Mouse (Mus musculus): Measurements from ENCODE around the gene Krt87. TPM values are rescaled to one million over a fixed set of nuclear protein-coding genes. Genes with fewer than 3 reads are reported as not detected.

Krt87 gene
- total RNA-seq, 2 experiments from 2014 or later, result not detected

DNA sequence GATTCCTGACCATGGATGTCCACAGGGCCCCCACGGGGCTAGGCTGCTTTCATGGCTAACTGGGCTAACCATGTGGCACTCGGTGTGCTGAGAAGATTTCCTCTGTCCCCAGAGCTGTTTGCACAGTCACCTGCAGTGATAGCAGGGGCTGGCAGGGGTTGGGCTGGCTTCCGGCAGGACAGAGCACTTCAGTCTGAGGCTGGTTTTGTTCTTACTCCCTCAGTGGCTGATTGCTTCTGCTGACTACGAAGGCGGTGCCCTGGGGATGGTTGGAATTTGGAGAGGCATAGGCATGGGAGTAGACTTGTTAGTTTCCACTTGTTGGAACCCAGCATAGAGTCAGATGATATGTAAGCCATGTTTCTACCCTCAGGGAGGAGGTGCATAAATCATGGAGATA lies 13.7 kb downstream of the Krt87 start:
- DNase-seq (ENCODE audit: low spot score in 2 of 2), result no peak
- intact Hi-C loops (cut with DNase I), result no loop called here

DNA sequence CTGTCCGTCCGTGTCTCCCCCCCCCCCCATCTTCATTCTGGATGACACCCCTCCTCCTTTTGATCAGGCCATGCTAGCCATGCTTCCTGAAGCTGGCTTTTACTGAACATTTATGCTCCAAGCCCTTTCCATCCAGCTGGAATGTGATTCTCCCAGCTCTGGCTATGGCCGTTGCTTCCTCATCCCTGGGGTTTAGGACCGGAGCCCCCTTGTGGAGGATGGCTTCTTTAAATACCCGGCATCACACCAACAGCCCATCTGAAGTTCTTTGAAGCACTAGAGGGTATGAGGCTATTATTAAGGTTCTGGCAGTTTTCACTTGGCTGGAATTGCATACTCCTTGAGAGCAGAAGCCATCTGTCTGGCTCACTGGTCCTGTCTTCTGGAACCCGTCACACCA lies 17.7 kb downstream of the Krt87 start:
- DNase-seq (ENCODE audit: low spot score in 2 of 2), result no peak
- intact Hi-C loops (cut with DNase I), result no loop called here

DNA sequence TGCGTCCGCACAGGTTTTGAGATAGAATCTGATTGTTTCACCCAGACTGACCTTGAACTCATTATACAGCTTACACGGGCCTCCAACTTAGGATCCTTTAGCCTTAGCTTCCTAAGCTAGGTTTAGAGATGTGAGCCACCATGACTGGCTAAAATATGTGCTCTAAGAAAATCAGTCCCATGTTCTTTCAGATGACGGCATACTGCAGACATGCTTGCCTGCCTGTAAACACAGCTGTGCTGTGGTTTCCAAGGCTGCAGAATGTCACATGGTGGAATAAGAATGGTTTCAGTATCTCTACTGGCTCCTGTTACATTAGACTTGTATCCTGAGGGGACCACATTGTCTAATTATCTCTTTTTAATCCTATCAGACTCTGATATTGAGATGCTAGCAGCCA lies 19.7 kb downstream of the Krt87 start:
- peak in 1 of 2 experiments; percentile 24 for DNase-seq (ENCODE audit: low spot score in 2 of 2)
- intact Hi-C loops (cut with DNase I), result no loop called here

DNA sequence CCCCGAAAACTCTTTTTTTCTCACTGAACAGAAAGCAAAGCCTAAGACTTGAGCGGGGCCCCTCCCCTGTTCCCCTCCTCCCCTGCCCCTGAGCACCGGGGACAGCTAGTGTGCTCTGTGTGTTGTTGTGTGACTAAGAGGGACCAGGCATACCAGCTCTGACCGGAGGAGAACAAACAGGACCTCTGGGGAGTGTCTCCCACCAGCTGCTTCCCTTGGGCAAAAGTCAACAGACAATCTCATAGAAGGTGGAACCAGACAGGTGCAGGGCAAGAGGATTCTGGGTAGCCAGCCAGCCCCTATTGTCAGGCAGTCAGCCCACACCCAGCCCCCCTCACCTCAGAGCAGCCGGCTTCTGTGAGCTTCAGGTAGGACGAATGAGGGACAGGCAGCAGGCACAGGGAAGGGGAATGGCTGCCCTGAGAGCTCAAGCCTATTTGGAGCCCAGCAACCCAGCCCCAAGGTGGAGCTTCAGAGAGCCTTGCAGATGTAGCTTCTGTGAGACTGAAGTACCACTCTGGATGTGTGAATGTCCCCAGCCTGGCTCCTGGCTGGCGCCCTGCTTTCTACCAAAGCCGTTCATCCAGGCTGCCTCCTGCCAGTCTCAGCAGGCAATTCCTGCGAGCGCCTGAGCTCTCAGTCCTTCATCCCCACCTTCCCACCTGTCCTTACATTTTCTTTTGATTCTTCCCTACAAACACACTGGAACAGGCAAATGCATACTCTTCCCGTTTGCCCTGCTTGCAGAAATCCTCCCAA lies 23.6 kb downstream of the Krt87 start:
- intact Hi-C loops (cut with DNase I), result no loop called here
- no peak for DNase-seq (ENCODE audit: low spot score in 2 of 2)

DNA sequence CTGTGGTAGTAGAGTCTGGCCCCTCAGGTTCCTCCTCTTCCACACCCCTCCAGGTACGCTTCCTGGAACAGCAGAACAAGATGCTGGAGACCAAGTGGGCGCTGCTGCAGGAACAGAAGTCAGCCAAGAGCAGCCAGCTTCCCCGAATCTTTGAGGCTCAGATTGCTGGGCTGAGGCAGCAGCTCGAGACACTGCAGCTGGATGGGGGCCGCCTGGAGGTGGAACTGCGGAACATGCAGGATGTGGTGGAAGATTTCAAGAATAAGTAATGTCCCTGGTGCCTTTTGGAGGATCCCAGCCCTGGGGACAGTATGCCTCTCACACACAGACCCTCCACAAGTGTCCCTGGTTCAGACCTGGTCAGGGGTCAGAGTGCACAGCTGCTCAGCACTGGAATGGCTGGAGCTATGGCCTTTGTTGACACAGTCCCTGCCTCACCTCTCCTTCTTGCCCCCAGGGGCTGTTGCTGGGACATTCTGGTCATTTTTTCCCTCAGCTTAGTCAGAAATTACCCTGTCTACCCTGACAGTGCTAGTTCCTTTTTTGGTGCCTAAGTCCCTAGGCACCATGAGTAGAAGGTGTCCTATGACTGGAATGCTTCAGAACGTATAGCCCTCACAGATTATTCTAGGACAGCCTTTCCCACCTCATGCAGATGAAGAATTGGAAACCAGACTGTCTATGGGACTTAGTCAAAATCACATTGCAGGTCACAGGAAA lies 24.5 kb downstream of the Krt87 start:
- peak in 1 of 2 experiments; percentile 14 for DNase-seq (ENCODE audit: low spot score in 2 of 2)
- intact Hi-C loops (cut with DNase I), result no loop called here

DNA sequence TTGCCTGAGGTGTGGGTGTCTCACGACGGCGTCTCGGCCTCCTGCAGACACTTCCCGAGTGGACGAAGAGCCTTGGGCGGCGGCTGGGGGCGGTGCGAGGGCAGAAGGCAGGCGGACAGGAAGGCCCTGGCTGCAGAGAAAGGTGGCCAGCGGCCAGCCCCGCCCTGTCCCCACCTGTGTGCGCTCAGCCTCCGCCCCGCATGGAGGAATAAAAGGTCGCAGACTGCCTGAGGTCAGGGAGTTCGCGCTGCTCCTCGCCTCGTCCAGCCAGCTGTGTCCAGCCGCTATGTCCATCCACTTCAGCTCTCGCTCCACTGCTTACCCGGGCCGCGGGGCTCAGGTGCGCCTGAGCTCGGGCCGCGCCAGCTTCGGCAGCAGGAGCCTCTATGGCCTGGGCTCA lies 26.4 kb downstream of the Krt87 start:
- intact Hi-C loops (cut with DNase I), result no loop called here
- DNase-seq (ENCODE audit: low spot score in 2 of 2), result no peak

DNA sequence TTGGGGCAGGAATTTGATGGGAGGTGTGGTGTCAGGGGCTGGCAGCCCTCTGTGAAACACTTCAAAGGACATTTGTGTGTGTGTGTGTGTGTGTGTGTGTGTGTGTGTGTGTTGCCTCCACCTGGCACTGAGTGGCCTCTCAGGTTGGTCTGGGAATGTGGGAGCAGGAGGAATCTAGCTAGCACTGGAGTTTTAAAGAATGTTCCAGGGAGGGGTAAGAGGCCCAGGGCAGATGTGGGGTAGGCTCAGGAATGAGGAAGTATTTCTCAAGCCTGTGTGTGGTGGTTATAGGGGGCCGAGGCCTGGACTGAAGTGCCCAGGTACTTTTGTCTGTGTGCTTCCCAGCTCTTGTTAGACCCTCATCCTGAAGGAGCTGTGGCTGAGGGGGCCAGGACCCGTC lies 27.8 kb downstream of the Krt87 start, which contains the start of gene Krt7:
Gene Krt7 (plus strand): TSS at position 269 of the 400 bp plus-strand sequence.
- DNase-seq (ENCODE audit: low spot score in 2 of 2), result no peak
- intact Hi-C loops (cut with DNase I), result no loop called here

DNA sequence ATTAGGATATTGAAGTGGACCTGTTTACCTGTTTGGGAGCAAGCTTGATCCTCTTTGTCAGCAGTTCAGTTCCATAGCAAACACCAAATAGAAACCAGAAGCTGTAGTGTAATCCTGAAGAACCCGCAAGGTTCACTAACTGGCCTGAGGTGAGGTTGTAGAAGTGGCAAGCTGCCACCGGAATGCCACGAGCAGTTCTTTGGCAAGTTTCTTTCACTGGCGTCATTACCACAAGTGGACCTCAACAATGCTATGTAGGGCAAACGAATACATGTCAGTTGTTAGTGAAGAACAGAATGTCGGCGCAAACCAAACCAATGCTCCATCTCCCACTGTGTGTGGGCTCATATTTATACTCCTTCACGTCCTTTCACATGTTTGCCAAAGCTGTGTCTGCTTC lies 40.3 kb downstream of the Krt87 start:
- intact Hi-C loops (cut with DNase I), result no loop called here
- DNase-seq (ENCODE audit: low spot score in 2 of 2), result no peak

DNA sequence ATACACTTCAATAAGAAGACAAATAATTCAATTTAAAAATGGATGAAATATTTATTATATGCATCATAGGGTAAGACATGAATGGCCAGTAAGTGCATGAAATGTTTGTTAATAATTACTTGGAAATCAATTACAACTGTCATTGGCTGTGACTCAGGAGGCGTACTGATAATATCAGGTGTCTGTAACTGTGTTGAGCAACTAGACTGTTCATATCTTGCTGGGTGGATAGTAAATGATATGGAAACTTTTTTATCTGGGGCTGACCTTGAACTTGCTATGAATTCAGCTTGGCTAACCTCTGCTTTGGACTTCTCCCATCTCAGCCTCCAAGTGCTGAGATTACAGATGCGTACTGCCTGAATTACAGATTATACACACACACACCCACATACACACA lies 40.9 kb downstream of the Krt87 start:
- DNase-seq (ENCODE audit: low spot score in 2 of 2), result no peak

DNA sequence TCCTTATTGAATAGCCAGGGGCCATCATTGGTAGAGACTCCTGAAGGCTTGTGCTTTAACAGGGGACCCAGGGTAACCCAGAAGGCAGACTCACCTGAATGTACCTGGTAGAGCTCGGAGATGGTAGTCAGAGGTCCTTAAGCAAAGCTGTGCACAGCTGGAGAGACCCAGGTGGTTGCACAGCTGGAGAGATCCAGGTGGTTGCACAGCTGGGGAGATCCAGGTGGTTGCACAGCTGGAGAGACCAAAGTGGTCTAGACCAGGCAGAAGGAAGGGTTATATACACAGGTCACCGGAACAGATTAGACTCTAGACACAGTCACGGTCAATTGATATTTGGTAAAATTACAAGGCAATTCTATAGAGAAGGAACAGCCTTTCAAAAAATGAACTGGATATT lies 41.7 kb downstream of the Krt87 start:
- intact Hi-C loops (cut with DNase I), result no loop called here
- no peak for DNase-seq (ENCODE audit: low spot score in 2 of 2)

More for the DNA sequence above, 40.9 kb downstream of the Krt87 start:
- intact Hi-C loops (cut with DNase I), result no loop called here

DNA sequence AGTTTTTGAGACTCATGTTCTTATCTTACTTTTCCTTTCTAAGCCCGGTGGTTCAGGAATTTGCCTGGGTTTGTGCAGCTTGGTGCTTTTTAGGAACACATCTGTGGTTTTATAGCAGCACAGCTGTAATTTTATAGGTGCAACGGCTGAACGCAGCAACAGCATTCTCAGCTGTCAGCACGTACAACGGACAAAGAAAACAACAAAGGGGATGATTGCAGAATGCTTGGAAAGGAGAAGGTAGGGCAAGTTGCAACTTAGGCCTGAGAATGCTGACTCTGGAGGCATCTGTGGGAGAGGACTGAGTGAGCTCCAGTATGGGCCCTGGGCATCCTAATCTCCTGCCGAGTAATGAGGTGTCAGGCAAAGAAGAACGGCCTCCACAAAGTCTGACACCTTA lies 42.1 kb downstream of the Krt87 start:
- no peak for DNase-seq (ENCODE audit: low spot score in 2 of 2)

DNA sequence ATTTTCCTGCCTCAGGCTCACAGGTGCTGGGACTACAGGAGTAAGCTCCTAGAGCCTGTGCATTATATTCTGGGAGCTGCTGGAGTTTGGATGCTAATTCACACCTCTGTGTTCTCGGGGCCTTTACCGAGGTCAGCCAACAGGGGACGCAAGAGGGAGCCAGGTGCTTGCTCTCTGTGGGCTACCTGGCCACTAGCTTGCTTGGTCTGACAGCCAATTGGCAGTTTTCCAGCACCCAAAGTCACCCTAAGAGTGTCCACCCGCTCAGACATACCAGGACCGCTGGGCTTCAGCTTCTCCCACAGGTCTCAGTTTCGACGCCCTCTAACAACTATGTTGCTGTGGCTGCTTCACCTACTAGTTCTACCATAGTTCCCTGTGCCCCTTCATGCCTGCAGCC lies 43.7 kb downstream of the Krt87 start:
- intact Hi-C loops (cut with DNase I), result no loop called here

More for the DNA sequence above, 42.1 kb downstream of the Krt87 start:
- intact Hi-C loops (cut with DNase I), result no loop called here

DNA sequence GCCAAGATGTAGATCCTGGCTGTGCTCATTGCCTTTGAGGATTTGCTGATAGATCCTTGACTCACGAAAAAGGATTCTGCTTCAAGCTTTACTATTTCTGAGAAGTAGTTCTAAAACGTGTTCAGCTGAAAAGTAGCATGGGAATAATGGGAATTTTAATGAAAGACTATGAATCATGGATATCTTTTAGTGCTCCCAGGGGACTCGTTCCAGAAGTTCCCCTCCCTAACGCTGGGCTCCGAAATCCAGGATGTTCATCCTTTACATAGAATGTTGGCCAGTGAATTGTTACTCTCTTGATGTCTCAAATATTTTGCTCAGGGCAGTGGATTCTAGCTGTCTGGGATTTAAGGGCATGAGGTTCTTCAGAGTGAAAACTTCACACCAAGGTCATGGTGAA lies 46.4 kb downstream of the Krt87 start:
- intact Hi-C loops (cut with DNase I), result no loop called here
- DNase-seq (ENCODE audit: low spot score in 2 of 2), result no peak

More for the DNA sequence above, 43.7 kb downstream of the Krt87 start:
- DNase-seq (ENCODE audit: low spot score in 2 of 2), result no peak

DNA sequence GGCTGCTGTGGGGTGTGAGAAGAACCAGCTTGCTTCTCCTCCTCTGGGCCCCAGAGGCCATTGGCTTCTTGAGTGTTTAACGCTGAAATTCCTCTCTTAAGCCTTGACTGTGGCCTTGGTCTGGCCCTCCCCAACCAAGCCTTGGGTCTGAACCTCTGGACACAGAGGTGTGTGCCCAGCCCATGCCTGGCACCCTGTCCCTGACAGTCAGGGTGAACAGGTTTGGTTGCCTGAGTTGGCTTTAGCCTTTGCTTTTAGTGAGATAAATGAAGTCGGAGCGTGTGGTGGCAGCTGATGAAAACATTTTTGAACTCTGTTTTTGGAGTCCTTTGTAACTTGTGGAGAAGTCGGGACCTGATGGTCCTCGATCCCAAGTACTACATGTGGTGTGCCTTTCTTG lies 48.4 kb downstream of the Krt87 start:
- no peak for DNase-seq (ENCODE audit: low spot score in 2 of 2)
- intact Hi-C loops (cut with DNase I), result no loop called here

DNA sequence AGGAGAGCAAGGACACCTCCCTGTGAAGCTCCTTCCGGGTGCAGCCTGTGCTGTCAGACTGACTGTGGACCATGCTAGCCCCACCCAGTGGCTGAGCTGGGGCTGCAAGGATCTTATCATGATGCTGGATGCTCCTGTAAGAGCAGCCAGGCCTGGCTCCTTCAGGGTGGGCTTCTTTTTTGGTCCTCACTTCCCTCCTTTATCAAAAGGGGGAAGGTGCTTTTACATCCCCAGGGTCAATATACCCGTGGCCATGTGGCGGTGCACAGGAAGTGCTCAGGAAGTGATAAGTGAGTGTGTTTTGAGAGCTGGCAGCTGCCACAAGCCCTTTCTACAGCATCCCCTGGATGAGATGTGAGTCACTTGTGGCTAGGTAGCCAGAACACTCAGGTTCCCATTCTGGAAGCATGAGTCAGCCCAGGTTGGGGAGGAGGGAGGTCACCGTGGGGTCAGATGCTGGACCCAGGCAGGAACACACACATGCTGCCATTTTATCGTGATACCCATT lies 50.5 kb downstream of the Krt87 start:
- DNase-seq (ENCODE audit: low spot score in 2 of 2), result peak in 1 of 2 experiments; percentile 49
- intact Hi-C loops (cut with DNase I), result no loop called here

DNA sequence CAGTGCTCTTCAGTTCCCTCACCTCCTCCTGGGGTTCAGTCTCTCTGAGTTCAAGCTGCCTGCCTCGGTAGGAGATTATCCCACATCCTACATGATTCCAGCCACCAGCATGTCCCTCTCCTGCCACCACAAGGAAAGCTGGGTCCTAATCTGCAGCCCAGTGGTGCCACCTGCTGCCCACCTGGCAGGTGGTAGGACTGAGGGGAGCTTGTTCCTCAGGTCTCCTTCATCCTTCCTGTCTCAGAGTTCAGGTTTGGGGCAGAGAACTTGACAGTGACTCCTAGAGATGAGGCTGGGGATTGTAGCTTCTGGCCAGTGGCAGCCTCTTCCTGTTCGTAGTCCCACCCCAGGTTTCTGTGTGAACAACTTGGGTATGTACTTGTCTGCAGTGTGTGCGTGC lies 51.4 kb downstream of the Krt87 start:
- intact Hi-C loops (cut with DNase I), result loop anchor here (2.0 kb wide), 1 partner anchor 46 kb away; no protein-coding TSS in a partner anchor
- DNase-seq (ENCODE audit: low spot score in 2 of 2), result peak; percentile 32 to 46

DNA sequence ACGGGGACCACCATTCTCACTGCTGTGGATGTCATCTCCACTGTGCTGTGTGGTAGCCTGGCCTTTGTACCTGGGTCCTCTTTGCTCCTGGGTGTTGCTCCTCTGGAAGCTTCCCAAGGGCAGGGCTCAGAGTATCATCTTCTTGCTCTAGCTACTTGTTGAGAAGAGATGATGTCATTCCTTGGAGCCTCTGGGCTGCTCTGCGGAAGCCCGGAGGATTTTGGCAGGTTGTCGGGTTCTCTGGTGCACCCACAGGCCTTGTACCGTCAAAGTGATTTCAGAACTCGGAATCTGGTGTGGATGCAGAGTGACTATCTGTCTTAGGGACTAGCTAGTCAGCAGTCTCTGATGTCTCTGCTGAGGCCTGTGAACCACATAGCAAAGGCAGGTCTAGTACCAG lies 53.5 kb downstream of the Krt87 start:
- intact Hi-C loops (cut with DNase I), result no loop called here
- DNase-seq (ENCODE audit: low spot score in 2 of 2), result peak in 1 of 2 experiments; percentile 71

DNA sequence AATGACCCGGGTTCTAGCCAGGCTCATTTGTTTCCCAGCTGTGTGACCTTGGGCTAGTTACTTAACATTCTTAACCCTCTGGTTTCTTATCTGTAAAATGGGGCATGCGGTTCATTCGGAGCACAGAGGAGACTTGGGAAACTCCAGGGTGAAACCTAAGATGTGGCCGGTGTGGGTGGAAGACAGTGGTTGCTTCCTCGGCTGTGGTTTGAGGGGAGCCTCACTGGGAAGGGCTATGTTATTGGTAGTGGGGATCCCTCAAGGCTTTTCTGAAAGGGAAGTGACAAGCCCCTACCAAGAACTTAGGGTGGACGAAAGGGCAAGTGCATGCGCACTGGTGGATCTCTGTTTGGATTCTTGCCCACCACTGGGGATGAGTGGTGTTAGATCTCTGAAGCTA lies 54.0 kb downstream of the Krt87 start:
- no peak for DNase-seq (ENCODE audit: low spot score in 2 of 2)
- intact Hi-C loops (cut with DNase I), result no loop called here

DNA sequence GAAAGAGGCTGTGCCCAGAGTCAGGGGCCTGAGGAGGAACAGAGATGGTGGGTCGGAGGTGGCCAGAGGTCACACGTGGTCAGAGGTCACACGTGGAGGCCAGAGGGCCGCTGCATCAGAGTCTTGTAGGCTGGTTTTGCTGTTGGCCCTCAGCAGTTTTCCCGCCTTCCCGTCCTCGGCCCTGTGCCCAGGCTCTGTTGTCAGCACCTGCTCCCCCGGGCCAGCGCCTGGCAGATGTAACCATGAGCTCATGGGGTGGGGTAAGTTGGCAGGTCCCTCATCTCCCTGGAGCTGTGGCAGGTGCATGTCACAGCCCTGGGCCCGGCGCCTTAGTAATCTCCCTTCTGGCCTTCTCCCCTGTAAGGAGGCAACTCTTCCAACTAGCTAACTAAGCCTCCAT lies 55.8 kb downstream of the Krt87 start:
- intact Hi-C loops (cut with DNase I), result no loop called here
- DNase-seq (ENCODE audit: low spot score in 2 of 2), result no peak

DNA sequence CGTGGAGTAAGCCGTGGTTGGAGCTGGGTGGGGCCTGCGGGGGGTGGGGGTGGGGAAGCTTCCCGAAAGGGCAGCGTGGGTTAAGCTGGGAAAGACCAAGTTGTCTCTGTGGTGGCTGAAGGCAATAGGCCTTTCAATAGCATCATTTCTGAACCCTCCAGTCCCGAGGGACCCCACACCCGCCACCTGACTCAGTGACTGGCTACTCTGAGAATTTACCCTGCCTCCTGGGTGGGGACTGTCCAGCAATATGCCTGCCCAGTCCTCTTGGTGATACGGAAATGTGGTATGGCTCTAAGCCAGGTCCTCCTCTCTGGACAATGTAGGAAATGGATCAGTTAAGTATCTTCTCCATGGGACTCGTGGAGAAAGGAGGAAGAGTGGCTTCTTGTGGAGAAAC lies 56.8 kb downstream of the Krt87 start:
- DNase-seq (ENCODE audit: low spot score in 2 of 2), result no peak

More for the DNA sequence above, 56.8 kb downstream of the Krt87 start:
- intact Hi-C loops (cut with DNase I), result no loop called here

All from left cerebral cortex, postnatal 25 days (tissue).